Mouse (Mus musculus): ENCODE measurements around the gene Fam13c. TPM values are rescaled to one million over a fixed set of nuclear protein-coding genes. Genes with fewer than 3 reads are reported as not detected.
A peak's percentile ranks its signal among the peaks of the same experiment; 100 is the strongest.

Fam13c gene
- total and polyA plus RNA-seq, 2 experiments from 2014 or later: 10.1 to 23.6 TPM

- Histone ChIP-seq H3K27me3 (ENCODE audit: insufficient read depth, low read length) (no peaks in the 10 kb centered on the region), H3K27ac (ENCODE audit: low read depth, low read length) (peak overlapping the region; percentile 97), H3K9ac (replicated peaks; ENCODE audit: low read length, poor library complexity, severe bottlenecking) (peak overlapping the region; percentile 97), H3K4me2 (ENCODE audit: low read depth, low read length, poor library complexity, severe bottlenecking) (peak overlapping the region; percentile 91), H3K9me3 (ENCODE audit: low read length) (no peaks in the 10 kb centered on the region; the same call in 1 of the 2 replicates), H3K36me3 (ENCODE audit: insufficient read depth, low read length) (no peaks in the 10 kb centered on the region), H3K4me3 (ENCODE audit: low read depth, low read length) (peak overlapping the region; percentile 74), H3K4me1 (ENCODE audit: insufficient read depth, low read length) (peaks cover under 1% of the 10 kb centered on the region; the same call in 1 of the 2 replicates)
- DNase-seq (ENCODE audit: low spot score) (peak; percentile 96), ATAC-seq (ENCODE audit: low FRiP score) (peak; percentile 94)
- under 1% methylated on average over 65 of the region's 124 CpGs for WGBS
- no peak for TF ChIP-seq CTCF (IDR thresholded peaks at IDR 0.05)
These were observed 159.0 kb downstream of the Fam13c start for GRCm38 (mm10) chr10:70599126-70599924.

- WGBS: 1% methylated on average over 27 of the region's 28 CpGs
- peak; percentile 50 for DNase-seq (ENCODE audit: low spot score)
- H3K27me3 ChIP-seq (ENCODE audit: insufficient read depth, low read length): no peaks in the 10 kb centered on the region
- no peaks in the 10 kb centered on the region for H3K36me3 ChIP-seq (ENCODE audit: insufficient read depth, low read length)
- peak overlapping the region; percentile 91 for H3K4me2 ChIP-seq (ENCODE audit: low read depth, low read length, poor library complexity, severe bottlenecking)
- H3K4me3 ChIP-seq (ENCODE audit: low read depth, low read length): peak overlapping the region; percentile 74
- H3K27ac ChIP-seq (ENCODE audit: low read depth, low read length): peak overlapping the region; percentile 97
- H3K9me3 ChIP-seq (ENCODE audit: low read length): no peaks in the 10 kb centered on the region; the same call in 1 of the 2 replicates
- TF ChIP-seq CTCF (IDR thresholded peaks at IDR 0.05): no peak
- peak overlapping the region; percentile 97 for H3K9ac ChIP-seq (replicated peaks; ENCODE audit: low read length, poor library complexity, severe bottlenecking)
- H3K4me1 ChIP-seq (ENCODE audit: insufficient read depth, low read length): no peaks in the 10 kb centered on the region; the same call in 1 of the 2 replicates
- ATAC-seq (ENCODE audit: low FRiP score): peak; percentile 42
These were observed 159.6 kb downstream of the Fam13c start for GRCm38 (mm10) chr10:70599925-70600305.

Other genes starting within 250 kb of the Fam13c start
- gene Mrln, start 235.8 kb upstream of the Fam13c start, total RNA-seq (2014; rRNA removed): 1.9 TPM in 1 of 2 replicates, not detected in the other
- 1.3 and 1.5 TPM in 2 replicates for gene Mrln, start 235.8 kb upstream of the Fam13c start, polyA plus RNA-seq (2015; fragmentation: Nextera tagmentation; extraction: Ambion mirVana)
- 8.9 and 13.0 TPM in 2 replicates for gene Slc16a9, start 195.4 kb upstream of the Fam13c start, total RNA-seq (2014; rRNA removed)
- gene Slc16a9, start 195.4 kb upstream of the Fam13c start, polyA plus RNA-seq (2015; fragmentation: Nextera tagmentation; extraction: Ambion mirVana): 3.7 and 4.2 TPM in 2 replicates
- 38.5 and 55.4 TPM in 2 replicates for gene Phyhipl, start 215.5 kb downstream of the Fam13c start, total RNA-seq (2014; rRNA removed)
- 307 and 323 TPM in 2 replicates for gene Phyhipl, start 215.5 kb downstream of the Fam13c start, polyA plus RNA-seq (2015; fragmentation: Nextera tagmentation; extraction: Ambion mirVana)